In genomic region chr2:129845826-129846225, GRCm38 (mm10) we compare ENCODE assay signal across 13 mouse cellular contexts. TPM values are rescaled to one million over a fixed set of nuclear protein-coding genes. Genes with fewer than 3 reads are reported as not detected.
DNase-seq lines count a peak whose midpoint lies in the region; ATAC-seq lines count a peak whose summit lies in the region.
"Had no signal": no experiment of that assay in that cellular context is flagged by ENCODE, and none has a peak within 500 bp of the region (broad histone marks: within the 10 kb centered on the region; RNA-seq: fewer than 3 reads in every experiment).

No protein-coding gene starts in this region.

- no peaks in the 10 kb centered on the region for H3K4me1 ChIP-seq in kidney, embryonic 15.5 days
- peaks cover 10% of the 10 kb centered on the region; the same call in 1 of the 2 replicates for H3K4me1 ChIP-seq in heart, embryonic 16.5 days (ENCODE audit: control insufficient read depth, insufficient read depth, low read length)
- H3K4me1 ChIP-seq: hindbrain, embryonic 15.5 days had no signal

- no peak overlapping the region for H3K4me2 ChIP-seq in kidney, embryonic 15.5 days
- no peak overlapping the region for H3K4me2 ChIP-seq in heart, embryonic 16.5 days (ENCODE audit: low read depth, low read length)
- H3K4me2 ChIP-seq: hindbrain, embryonic 15.5 days; midbrain, embryonic 11.5 days had no signal

- H3K27ac ChIP-seq in kidney, embryonic 15.5 days = no peak overlapping the region
- peak overlapping the region; percentile 7; the same call in 1 of the 2 replicates for H3K27ac ChIP-seq in heart, embryonic 16.5 days (ENCODE audit: low read length)
- H3K27ac ChIP-seq: hindbrain, embryonic 15.5 days had no signal

- H3K9ac ChIP-seq in kidney, embryonic 15.5 days = no peak overlapping the region
- no peak overlapping the region for H3K9ac ChIP-seq in heart, embryonic 16.5 days (ENCODE audit: low read length)
- H3K9ac ChIP-seq: hindbrain, embryonic 15.5 days had no signal

- no peaks in the 10 kb centered on the region for H3K36me3 ChIP-seq in kidney, embryonic 15.5 days
- no peaks in the 10 kb centered on the region for H3K36me3 ChIP-seq in heart, embryonic 16.5 days (ENCODE audit: control insufficient read depth, insufficient read depth)
- H3K36me3 ChIP-seq: hindbrain, embryonic 15.5 days had no signal

- DNase-seq in cerebellum, postnatal 10 days = peak; percentile 38 to 48
- no peak for DNase-seq in cerebellum, adult 18-20 months
- DNase-seq in kidney, adult 8-10 months = peak; percentile 24 to 42
- peak; percentile 32 for DNase-seq in lung, postnatal 14 days
- DNase-seq in gastrocnemius, adult 18-20 months (ENCODE audit: low spot score) = no peak
- no peak for DNase-seq in spleen, postnatal 36 days (ENCODE audit: low spot score in 2 of 2)
- DNase-seq: cerebellum, adult 2 months; layer of hippocampus, adult 9-11 months; thymus, postnatal 14 days had no signal

- no peaks in the 10 kb centered on the region for H3K9me3 ChIP-seq in kidney, embryonic 15.5 days (replicated peaks)
- no peaks in the 10 kb centered on the region for H3K9me3 ChIP-seq in heart, embryonic 16.5 days (replicated peaks; ENCODE audit: control insufficient read depth, low read length)
- H3K9me3 ChIP-seq: hindbrain, embryonic 15.5 days had no signal

- WGBS in kidney, embryonic 15.5 days = 88% methylated on average over 3 of the region's 3 CpGs
- WGBS in heart, embryonic 16.5 days = 27% methylated on average over 3 of the region's 3 CpGs

- no peak overlapping the region for H3K4me3 ChIP-seq in kidney, embryonic 15.5 days (replicated peaks)
- no peak overlapping the region for H3K4me3 ChIP-seq in heart, embryonic 16.5 days (ENCODE audit: low read length)
- H3K4me3 ChIP-seq: hindbrain, embryonic 15.5 days had no signal

- no peaks in the 10 kb centered on the region for H3K27me3 ChIP-seq in kidney, embryonic 15.5 days
- H3K27me3 ChIP-seq in heart, embryonic 16.5 days (ENCODE audit: control insufficient read depth, insufficient read depth, low read length) = no peaks in the 10 kb centered on the region
- H3K27me3 ChIP-seq: hindbrain, embryonic 15.5 days had no signal

- no peak for ATAC-seq in kidney, embryonic 15.5 days (replicated peaks; ENCODE audit: low FRiP score)
- ATAC-seq in heart, embryonic 16.5 days (replicated peaks; ENCODE audit: extremely low read depth, insufficient read depth, low FRiP score) = peak; percentile 73

RNA-seq across cellular contexts. Expression of gene Stk35, which starts 45.5 kb away (rescaled TPM):
- polyA plus RNA-seq in kidney, embryonic 15.5 days (2015; fragmentation: Nextera tagmentation; extraction: Ambion mirVana) = 10.3 and 10.9 TPM in 2 replicates
- 6.9 and 7.4 TPM in 2 replicates for polyA plus RNA-seq in heart, embryonic 16.5 days (2015; fragmentation: Nextera tagmentation; extraction: Ambion mirVana)
- 1 to 10 TPM; 4.5 to 5.2 TPM for total RNA-seq in gastrocnemius, adult 18-20 months (2021)

Comparison
In these comparisons a context has a peak if more than half of its experiments do, and no peak if none do; other contexts are left out.
1. DNase-seq: peak in cerebellum, postnatal 10 days (2 of 2), kidney, adult 8-10 months (2 of 2) and lung, postnatal 14 days (single experiment); none in cerebellum, adult 18-20 months (0 of 2), gastrocnemius, adult 18-20 months (single experiment) and spleen, postnatal 36 days (0 of 2).